Mouse (Mus musculus) midbrain, embryonic 12.5 days (tissue): ENCODE measurements around the gene Col5a3. TPM values are rescaled to one million over a fixed set of nuclear protein-coding genes. Genes with fewer than 3 reads are reported as not detected.

ENCODE experiments used
- ATAC-seq: fragments of 200-750 bp; cut with Nextera tagmentation; 2 replicates; pipeline ENCODE4 v1.8.0; 2017; ENCODE audit warnings: low read depth, moderate TSS enrichment, moderate library complexity; ENCODE audit not compliant: low FRiP score
- H3K27ac ChIP-seq: fragments of 300-500 bp; sonication (generic); replicated peaks from 2 replicates; pipeline ENCODE4 v1.5.1; 2016; ENCODE audit warnings: mild to moderate bottlenecking
- H3K27me3 ChIP-seq: fragments of 300-500 bp; sonication (generic); 2 replicates; pipeline ENCODE4 v1.6.1; 2016; ENCODE audit warnings: mild to moderate bottlenecking
- H3K36me3 ChIP-seq: fragments of 300-500 bp; sonication (generic); 2 replicates; pipeline ENCODE4 v1.6.1; 2016
- H3K4me1 ChIP-seq: fragments of 300-500 bp; sonication (generic); 2 replicates; pipeline ENCODE4 v1.6.1; 2016
- H3K4me2 ChIP-seq: fragments of 300-500 bp; sonication (generic); replicated peaks from 2 replicates; pipeline ENCODE4 v1.6.1; 2016; ENCODE audit warnings: mild to moderate bottlenecking, moderate library complexity
- H3K4me3 ChIP-seq: fragments of 300-500 bp; sonication (generic); 2 replicates; pipeline ENCODE4 v1.5.1; 2016; ENCODE audit warnings: mild to moderate bottlenecking
- H3K9ac ChIP-seq: fragments of 300-500 bp; sonication (generic); replicated peaks from 2 replicates; pipeline ENCODE4 v1.6.1; 2016; ENCODE audit warnings: mild to moderate bottlenecking, moderate library complexity
- H3K9me3 ChIP-seq: fragments of 300-500 bp; sonication (generic); 2 replicates; pipeline ENCODE4 v1.6.1; 2016; ENCODE audit warnings: mild to moderate bottlenecking
- WGBS: fragments of 180-500 bp; shearing (Covaris S2); methylation state at CpG from one replicate; pipeline ENCODE4 v1.1.7; 2016; 5-methylcytosine and 5-hydroxymethylcytosine counted together
- polyA plus RNA-seq: library from polyadenylated mRNA; unstranded; fragments of >200 nt; fragmentation: Nextera tagmentation; extraction: Ambion mirVana; gene quantifications from 2 replicates; pipeline ENCODE4 v1.2.1, GENCODE M21; 2016

Col5a3 gene
- polyA plus RNA-seq, 1 experiment from 2014 or later: 0.84 TPM

DNA sequence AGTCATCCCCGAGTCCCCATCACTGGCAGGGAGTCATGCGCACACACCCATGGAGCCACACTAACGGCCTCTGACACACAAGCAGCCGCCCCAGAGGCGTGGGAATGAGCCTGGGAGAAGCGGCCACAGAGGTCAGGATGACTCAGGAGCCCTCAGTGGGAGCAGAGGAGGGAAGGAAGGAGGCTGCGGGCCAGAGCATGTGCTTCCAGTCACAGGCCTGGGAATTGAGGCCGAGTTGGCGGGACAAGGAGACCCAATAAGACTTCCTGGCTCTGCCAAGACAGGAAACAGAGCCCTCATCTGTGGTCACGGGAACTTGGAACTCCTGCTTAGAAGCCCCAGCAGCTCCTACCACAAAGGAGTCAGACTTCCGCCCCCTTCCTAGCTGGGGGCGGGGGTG lies 54.1 kb downstream of the Col5a3 start:
- Histone ChIP-seq H3K27ac (no peak overlapping the region), H3K4me1 (peaks cover 4% of the 10 kb centered on the region; the same call in 1 of the 2 replicates), H3K4me2 (no peak overlapping the region), H3K36me3 (no peaks in the 10 kb centered on the region), H3K9ac (no peak overlapping the region), H3K27me3 (no peaks in the 10 kb centered on the region), H3K9me3 (no peaks in the 10 kb centered on the region), H3K4me3 (no peak overlapping the region)
- no peak for ATAC-seq
- WGBS: 78% methylated on average over 12 of the region's 12 CpGs

- Histone ChIP-seq H3K4me3 (no peak overlapping the region), H3K27ac (no peak overlapping the region), H3K36me3 (no peaks in the 10 kb centered on the region), H3K4me1 (peaks cover 4% of the 10 kb centered on the region; the same call in 1 of the 2 replicates), H3K4me2 (no peak overlapping the region), H3K9ac (no peak overlapping the region), H3K27me3 (no peaks in the 10 kb centered on the region), H3K9me3 (no peaks in the 10 kb centered on the region)
- no peak for ATAC-seq
- 86% methylated on average over 6 of the region's 6 CpGs for WGBS
These were observed 56.0 kb downstream of the Col5a3 start for GRCm38 (mm10) chr9:20758896-20759295.

DNA sequence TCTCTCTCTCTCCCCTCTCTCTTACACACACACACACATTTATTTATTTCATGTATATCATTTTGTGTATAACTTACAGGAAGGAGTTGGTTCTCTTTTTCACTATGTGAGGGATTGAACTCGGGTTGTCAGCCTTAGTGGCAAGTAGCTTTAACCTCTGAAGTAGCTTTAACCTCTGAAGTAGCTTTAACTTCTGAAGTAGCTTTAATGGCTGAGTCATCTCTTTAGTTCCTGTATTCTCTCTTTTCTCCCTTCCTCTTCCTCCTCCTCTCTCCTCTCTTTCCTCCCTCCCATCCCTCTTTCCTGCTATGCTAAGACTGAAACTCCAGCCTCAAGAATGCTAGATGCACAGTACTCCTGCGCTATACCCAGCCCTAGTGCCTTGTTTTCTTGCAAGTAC lies 56.6 kb downstream of the Col5a3 start:
- Histone ChIP-seq H3K27ac (no peak overlapping the region), H3K4me1 (peaks cover 4% of the 10 kb centered on the region; the same call in 1 of the 2 replicates), H3K36me3 (no peaks in the 10 kb centered on the region), H3K9ac (no peak overlapping the region), H3K27me3 (no peaks in the 10 kb centered on the region), H3K9me3 (no peaks in the 10 kb centered on the region), H3K4me3 (no peak overlapping the region), H3K4me2 (no peak overlapping the region)
- no peak for ATAC-seq
- WGBS: 76% methylated on average over 2 of the region's 2 CpGs

- no peak; the same call in 1 of the 2 replicates for ATAC-seq
- Histone ChIP-seq H3K36me3 (no peaks in the 10 kb centered on the region), H3K9me3 (no peaks in the 10 kb centered on the region), H3K4me3 (no peak overlapping the region), H3K9ac (no peak overlapping the region), H3K4me1 (peaks cover 4% of the 10 kb centered on the region; the same call in 1 of the 2 replicates), H3K4me2 (no peak overlapping the region), H3K27me3 (no peaks in the 10 kb centered on the region), H3K27ac (no peak overlapping the region)
- 65% methylated on average over 6 of the region's 6 CpGs for whole genome bisulfite sequencing
These were observed 57.5 kb downstream of the Col5a3 start for GRCm38 (mm10) chr9:20757087-20757955.

GRCm38 (mm10) chr9:20756081-20756700 lies 58.7 kb downstream of the Col5a3 start:
- 82% methylated on average over 4 of the region's 4 CpGs for WGBS
- Histone ChIP-seq H3K36me3 (no peaks in the 10 kb centered on the region), H3K9ac (no peak overlapping the region)

GRCm38 (mm10) chr9:20754335-20754734 lies 60.5 kb downstream of the Col5a3 start:
- ATAC-seq: no peak
- no peaks in the 10 kb centered on the region for H3K27me3 ChIP-seq
- H3K9ac ChIP-seq: no peak overlapping the region
- H3K36me3 ChIP-seq: no peaks in the 10 kb centered on the region
- no peaks in the 10 kb centered on the region for H3K9me3 ChIP-seq
- WGBS: 85% methylated on average over 2 of the region's 2 CpGs
- no peaks in the 10 kb centered on the region for H3K4me1 ChIP-seq
- H3K27ac ChIP-seq: no peak overlapping the region
- no peak overlapping the region for H3K4me2 ChIP-seq
- no peak overlapping the region for H3K4me3 ChIP-seq

More at GRCm38 (mm10) chr9:20756081-20756700, 58.7 kb downstream of the Col5a3 start:
- Histone ChIP-seq H3K4me3 (no peak overlapping the region), H3K27ac (no peak overlapping the region), H3K9me3 (no peaks in the 10 kb centered on the region), H3K4me2 (no peak overlapping the region), H3K4me1 (no peaks in the 10 kb centered on the region), H3K27me3 (no peaks in the 10 kb centered on the region)
- no peak for ATAC-seq

DNA sequence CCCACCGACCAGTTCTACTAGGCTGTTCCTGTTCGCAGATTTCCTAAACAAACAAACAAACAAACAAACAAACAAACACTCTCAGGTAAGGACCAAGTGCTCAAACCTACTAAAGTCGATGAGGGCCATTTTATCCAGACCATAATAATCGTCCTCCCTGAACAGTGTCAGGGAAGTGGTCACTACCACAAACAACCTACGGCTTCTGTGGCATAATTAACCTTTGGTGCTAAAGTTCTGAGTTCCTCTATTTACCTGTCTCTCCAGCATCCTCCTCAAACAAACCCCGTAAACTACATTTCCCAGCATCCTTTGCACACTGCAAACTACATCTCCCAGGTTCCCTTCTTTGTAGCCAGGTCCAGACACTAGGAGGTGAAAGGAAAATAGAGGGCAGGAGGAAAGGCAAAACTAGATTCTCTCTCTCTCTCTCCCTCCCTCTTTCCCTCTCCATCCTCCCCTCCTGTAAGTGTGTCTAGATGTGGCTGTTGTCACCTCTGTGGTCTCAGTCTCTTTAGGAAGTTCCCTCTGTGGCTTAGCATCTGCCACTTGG lies 63.3 kb downstream of the Col5a3 start:
- peak; percentile 20 for ATAC-seq

DNA sequence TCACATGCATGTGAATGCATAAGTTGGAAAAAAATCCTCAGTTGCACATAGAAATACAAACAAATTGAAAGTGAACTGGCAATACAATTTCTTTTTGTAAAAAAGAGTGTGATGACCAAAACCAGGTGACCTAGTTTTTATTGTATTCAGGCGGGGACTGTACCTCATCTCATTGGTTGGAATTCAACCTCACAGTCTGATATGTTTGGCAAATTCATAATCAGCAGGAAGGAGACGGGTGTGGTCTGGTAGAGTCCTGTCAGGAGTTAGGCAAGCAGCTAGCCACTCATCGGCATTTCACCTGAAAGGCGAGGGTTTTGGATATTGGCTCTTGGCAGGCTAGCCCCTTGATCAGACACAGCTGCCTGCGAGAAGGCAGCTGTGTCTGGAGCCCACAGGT lies 65.7 kb downstream of the Col5a3 start:
- ATAC-seq: no peak
- 84% methylated on average over 5 of the region's 5 CpGs for WGBS

More for the DNA sequence above, 63.3 kb downstream of the Col5a3 start:
- Histone ChIP-seq H3K4me1 (peaks cover 16% of the 10 kb centered on the region), H3K36me3 (no peaks in the 10 kb centered on the region), H3K9ac (no peak overlapping the region; the same call in 1 of the 2 replicates), H3K4me2 (no peak overlapping the region), H3K27me3 (0 out of 2 replicates have a peak, but pooled peaks cover 3% of the 10 kb centered on the region), H3K27ac (no peak overlapping the region), H3K4me3 (no peak overlapping the region), H3K9me3 (no peaks in the 10 kb centered on the region)
- 53% methylated on average over 6 of the region's 6 CpGs for WGBS

GRCm38 (mm10) chr9:20748540-20748939 lies 66.3 kb downstream of the Col5a3 start:
- Histone ChIP-seq H3K4me2 (no peak overlapping the region), H3K36me3 (no peaks in the 10 kb centered on the region), H3K27me3 (peaks cover 29% of the 10 kb centered on the region), H3K9ac (no peak overlapping the region), H3K27ac (no peak overlapping the region), H3K9me3 (no peaks in the 10 kb centered on the region), H3K4me1 (peaks cover 34% of the 10 kb centered on the region), H3K4me3 (no peak overlapping the region)
- no peak for ATAC-seq
- 90% methylated on average over 3 of the region's 3 CpGs for WGBS

More for the DNA sequence above, 65.7 kb downstream of the Col5a3 start:
- Histone ChIP-seq H3K9ac (no peak overlapping the region), H3K27ac (no peak overlapping the region), H3K36me3 (no peaks in the 10 kb centered on the region), H3K27me3 (peaks cover 22% of the 10 kb centered on the region), H3K4me1 (peaks cover 34% of the 10 kb centered on the region), H3K4me3 (no peak overlapping the region), H3K4me2 (no peak overlapping the region), H3K9me3 (no peaks in the 10 kb centered on the region)

- H3K4me2 ChIP-seq: no peak overlapping the region
- no peak overlapping the region for H3K4me3 ChIP-seq
- no peaks in the 10 kb centered on the region for H3K36me3 ChIP-seq
- H3K27ac ChIP-seq: peak overlapping the region; percentile 40
- H3K27me3 ChIP-seq: peaks cover 35% of the 10 kb centered on the region
- 2% methylated on average over 3 of the region's 3 CpGs for WGBS
- H3K9ac ChIP-seq: no peak overlapping the region
- H3K9me3 ChIP-seq: no peaks in the 10 kb centered on the region
- peaks cover 34% of the 10 kb centered on the region for H3K4me1 ChIP-seq
- ATAC-seq: no peak
These were observed 67.2 kb downstream of the Col5a3 start for GRCm38 (mm10) chr9:20747682-20748081.

DNA sequence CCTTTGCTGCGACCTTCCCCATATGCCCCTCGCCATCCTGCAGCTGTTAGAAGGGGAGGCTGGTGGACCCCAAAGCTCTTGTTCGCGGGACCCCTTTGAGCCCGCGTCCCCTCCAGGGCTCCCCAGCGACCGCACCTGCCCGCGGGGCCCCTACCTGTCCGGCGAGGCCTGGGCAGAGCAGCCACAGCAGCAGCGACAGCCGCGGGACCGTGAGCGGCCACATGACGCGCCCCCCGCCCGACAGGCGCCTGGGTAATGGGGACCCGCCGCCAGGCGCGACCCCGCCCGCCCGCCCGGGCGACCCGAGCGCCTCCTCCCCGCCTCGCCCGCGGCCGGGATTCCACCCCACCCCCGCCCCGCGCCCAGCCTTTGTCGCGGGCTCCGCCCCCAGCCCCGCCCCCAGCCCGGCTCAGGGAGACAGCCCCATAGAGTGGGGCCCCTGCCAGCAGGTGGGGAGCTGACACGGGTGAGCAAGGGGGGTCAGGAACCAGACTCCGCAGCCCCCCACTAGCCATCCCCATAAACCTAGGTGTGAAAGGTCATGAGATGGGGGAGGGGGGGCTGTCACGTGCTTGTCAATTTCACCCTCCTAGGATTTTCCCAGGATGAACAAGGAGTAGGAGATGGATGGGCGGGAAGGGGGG lies 68.7 kb downstream of the Col5a3 start, which contains the start of gene Olfm2:
Gene Olfm2, minus strand, starts transcription at position 333 of the 644 bp plus-strand sequence.
- ATAC-seq: peak; percentile 67
- Histone ChIP-seq H3K27me3 (peaks cover 38% of the 10 kb centered on the region), H3K4me1 (peaks cover 34% of the 10 kb centered on the region), H3K36me3 (no peaks in the 10 kb centered on the region), H3K9me3 (no peaks in the 10 kb centered on the region), H3K9ac (peak within 1 kb of the TSS; percentile 70), H3K27ac (no peak within 1 kb of the TSS), H3K4me2 (peak within 1 kb of the TSS; percentile 91), H3K4me3 (peak within 1 kb of the TSS; percentile 61)
- WGBS: under 1% methylated on average over 32 of the region's 50 CpGs
